Mouse (Mus musculus): ENCODE data around the gene Cog2.

DNA sequence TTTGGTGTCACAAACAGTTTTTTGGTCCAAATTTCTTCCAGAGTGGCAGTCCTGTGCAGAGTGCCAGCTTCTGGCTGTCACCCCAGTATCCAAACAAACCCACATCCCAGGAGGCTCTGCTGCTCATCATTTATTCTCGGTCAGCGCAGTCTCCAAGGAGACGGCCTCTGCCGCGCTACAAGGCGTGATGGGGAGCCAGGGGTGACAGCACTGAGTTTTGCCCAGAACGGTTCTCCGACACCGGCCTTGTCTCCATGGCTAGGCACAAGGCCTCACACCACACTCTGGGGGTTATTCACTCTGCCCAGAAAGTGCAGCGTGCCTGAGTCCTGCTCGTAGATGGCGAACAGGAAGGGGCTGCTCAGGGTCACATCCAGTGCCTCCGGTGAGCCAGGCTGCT is 36.1 kb downstream of the Cog2 start:
- TF ChIP-seq CTCF (IDR thresholded peaks at IDR 0.05; ENCODE audit: control insufficient read depth, insufficient read depth, insufficient replicate concordance, low read depth, low read length) (no peak), POLR2A (IDR thresholded peaks at IDR 0.05; ENCODE audit: control insufficient read depth, low read depth, low read length) (no peak)
